Mouse (Mus musculus) left cerebral cortex, postnatal 4 days (tissue): ENCODE data around the gene Selenos. TPM values are rescaled to one million over a fixed set of nuclear protein-coding genes. Genes with fewer than 3 reads are reported as not detected.

Source experiments
- DNase-seq: peaks from one replicate; pipeline ENCODE4 v3.0.0-alpha.2; 2022
- intact Hi-C: fragments of 180-260 bp; cut with DNase I; formaldehyde crosslinking; loops from one replicate; pipeline ENCODE4 v1.15.1; 2025
- total RNA-seq, 2 experiments: library from RNA; stranded (reverse); gene quantifications; 2 replicates each; pipeline ENCODE4 v1.2.3; 2021

The Selenos gene
- total RNA-seq, 2 experiments from 2014 or later, result 41.2 to 41.9 TPM

- DNase-seq, result no peak
These were observed 4.3 kb downstream of the Selenos start for GRCm38 (mm10) chr7:66083757-66084156.

GRCm38 (mm10) chr7:66084546-66084945 lies 5.1 kb downstream of the Selenos start:
- DNase-seq, result no peak
- intact Hi-C loops, result no loop called here

More at GRCm38 (mm10) chr7:66083757-66084156, 4.3 kb downstream of the Selenos start:
- intact Hi-C loops, result no loop called here

- no peak for DNase-seq
- intact Hi-C loops, result no loop called here
These were observed 8.2 kb downstream of the Selenos start for GRCm38 (mm10) chr7:66087652-66088051.

- intact Hi-C loops, result no loop called here
- DNase-seq, result no peak
These were observed 8.6 kb downstream of the Selenos start for GRCm38 (mm10) chr7:66088077-66088476.

GRCm38 (mm10) chr7:66090676-66091190 lies 11.3 kb downstream of the Selenos start:
- DNase-seq, result no peak
- intact Hi-C loops, result no loop called here

GRCm38 (mm10) chr7:66091553-66091952 lies 12.1 kb downstream of the Selenos start:
- intact Hi-C loops, result no loop called here
- DNase-seq, result no peak

- DNase-seq, result peak; percentile 22
- intact Hi-C loops, result no loop called here
These were observed 13.2 kb downstream of the Selenos start for GRCm38 (mm10) chr7:66092656-66093055.

- intact Hi-C loops, result no loop called here
- peak; percentile 67 for DNase-seq
These were observed 14.7 kb downstream of the Selenos start for GRCm38 (mm10) chr7:66094141-66094540.

GRCm38 (mm10) chr7:66098803-66099202 lies 19.4 kb downstream of the Selenos start:
- intact Hi-C loops, result no loop called here
- no peak for DNase-seq

- no peak for DNase-seq
- intact Hi-C loops, result loop anchor here (5.0 kb wide), 1 partner anchor 560 kb away; no protein-coding TSS in a partner anchor
These were observed 22.4 kb downstream of the Selenos start for GRCm38 (mm10) chr7:66101866-66102265.

- intact Hi-C loops, result loop anchor here (5.0 kb wide), 1 partner anchor 558 kb away; no protein-coding TSS in a partner anchor
These were observed 25.1 kb downstream of the Selenos start for GRCm38 (mm10) chr7:66104531-66104930.

GRCm38 (mm10) chr7:66105771-66106170 lies 26.3 kb downstream of the Selenos start:
- intact Hi-C loops, result loop anchor here (5.0 kb wide), 1 partner anchor 282 kb away; the partner anchor contains the start of gene Lrrk1
- DNase-seq, result no peak

More at GRCm38 (mm10) chr7:66104531-66104930, 25.1 kb downstream of the Selenos start:
- DNase-seq, result no peak

GRCm38 (mm10) chr7:66106581-66107056 lies 27.2 kb downstream of the Selenos start:
- intact Hi-C loops, result loop anchor here (5.0 kb wide), 1 partner anchor 281 kb away; the partner anchor contains the start of gene Lrrk1
- no peak for DNase-seq

- intact Hi-C loops, result loop anchor here (5.0 kb wide), 1 partner anchor 280 kb away; the partner anchor contains the start of gene Lrrk1
- DNase-seq, result no peak
These were observed 27.8 kb downstream of the Selenos start for GRCm38 (mm10) chr7:66107206-66107605.

- intact Hi-C loops, result loop anchor here (2.0 to 5.0 kb wide), 2 partner anchors 193 to 279 kb away; partner anchors contain the start of gene Lrrk1
- DNase-seq, result peak; percentile 49
These were observed 28.5 kb downstream of the Selenos start for GRCm38 (mm10) chr7:66107930-66108329.

- DNase-seq, result peak; percentile 92
- intact Hi-C loops, result loop anchor here (2.0 to 5.0 kb wide), 2 partner anchors 192 to 278 kb away; partner anchors contain the start of gene Lrrk1
These were observed 29.8 kb downstream of the Selenos start, which contains the start of gene Chsy1 for GRCm38 (mm10) chr7:66108961-66109854. Gene Chsy1, plus strand, starts transcription at chr7:66109515.

GRCm38 (mm10) chr7:66109855-66110635 lies 30.6 kb downstream of the Selenos start:
- intact Hi-C loops, result loop anchor here (2.0 to 5.0 kb wide), 2 partner anchors 191 to 277 kb away; partner anchors contain the start of gene Lrrk1
- peak; percentile 43 for DNase-seq

GRCm38 (mm10) chr7:66110636-66111112 lies 31.2 kb downstream of the Selenos start:
- no peak for DNase-seq

GRCm38 (mm10) chr7:66111211-66111610 lies 31.8 kb downstream of the Selenos start:
- DNase-seq, result no peak
- intact Hi-C loops, result no loop called here

More at GRCm38 (mm10) chr7:66110636-66111112, 31.2 kb downstream of the Selenos start:
- intact Hi-C loops, result no loop called here

GRCm38 (mm10) chr7:66113561-66113960 lies 34.1 kb downstream of the Selenos start:
- intact Hi-C loops, result no loop called here
- DNase-seq, result no peak
